Mouse (Mus musculus): ENCODE data around the gene Trpv1. TPM values are rescaled to one million over a fixed set of nuclear protein-coding genes. Genes with fewer than 3 reads are reported as not detected.

The Trpv1 gene
- polyA plus RNA-seq, 1 experiment from 2014 or later: not detected

GRCm38 (mm10) chr11:73235990-73236701, 2.1 kb downstream of the Trpv1 start:
- no peak overlapping the region for H3K9ac ChIP-seq (ENCODE audit: low read length)
- H3K36me3 ChIP-seq (ENCODE audit: control insufficient read depth, insufficient read depth, low read length): no peaks in the 10 kb centered on the region
- H3K9me3 ChIP-seq (ENCODE audit: control insufficient read depth, low read length): no peaks in the 10 kb centered on the region
- H3K27me3 ChIP-seq (ENCODE audit: control insufficient read depth, insufficient read depth, low read length): no peaks in the 10 kb centered on the region; the same call in 1 of the 2 replicates
- H3K27ac ChIP-seq (replicated peaks in 1 of 2; ENCODE audit: control insufficient read depth in 1 of 2, insufficient read depth in 1 of 2, low read depth in 2 of 2, low read length in 2 of 2): peak overlapping the region; percentile 65 to 79
- ATAC-seq (ENCODE audit: insufficient number of reproducible peaks, insufficient read depth, low FRiP score, low read depth): peak; percentile 68
- H3K4me3 ChIP-seq (ENCODE audit: control insufficient read depth in 1 of 2, insufficient read depth in 1 of 2, low read depth in 1 of 2, low read length in 2 of 2): no peak overlapping the region
- peaks cover 4 to 5% of the 10 kb centered on the region in 2 experiments for H3K4me1 ChIP-seq (ENCODE audit: control insufficient read depth in 2 of 2, insufficient read depth in 2 of 2, low read length in 2 of 2)
- 29% methylated on average over 5 of the region's 5 CpGs for WGBS
- H3K4me2 ChIP-seq (ENCODE audit: low read length): no peak overlapping the region

GRCm38 (mm10) chr11:73236731-73237130, 2.6 kb downstream of the Trpv1 start:
- Histone ChIP-seq H3K27me3 (ENCODE audit: control insufficient read depth, insufficient read depth, low read length) (no peaks in the 10 kb centered on the region; the same call in 1 of the 2 replicates), H3K9me3 (ENCODE audit: control insufficient read depth, low read length) (no peaks in the 10 kb centered on the region), H3K9ac (ENCODE audit: low read length) (no peak overlapping the region), H3K36me3 (ENCODE audit: control insufficient read depth, insufficient read depth, low read length) (no peaks in the 10 kb centered on the region), H3K27ac (replicated peaks in 1 of 2; ENCODE audit: control insufficient read depth in 1 of 2, insufficient read depth in 1 of 2, low read depth in 2 of 2, low read length in 2 of 2) (peak overlapping the region in 1 of 2 experiments; percentile 28; a peak in 1 of 4 replicates), H3K4me2 (ENCODE audit: low read length) (no peak overlapping the region), H3K4me3 (ENCODE audit: control insufficient read depth in 1 of 2, insufficient read depth in 1 of 2, low read depth in 1 of 2, low read length in 2 of 2) (no peak overlapping the region), H3K4me1 (ENCODE audit: control insufficient read depth in 2 of 2, insufficient read depth in 2 of 2, low read length in 2 of 2) (peaks cover 4 to 5% of the 10 kb centered on the region in 2 experiments)
- 75% methylated on average over 3 of the region's 3 CpGs for WGBS
- no peak for ATAC-seq (ENCODE audit: insufficient number of reproducible peaks, insufficient read depth, low FRiP score, low read depth)

- no peak for ATAC-seq (ENCODE audit: insufficient number of reproducible peaks, insufficient read depth, low FRiP score, low read depth)
- Histone ChIP-seq H3K36me3 (ENCODE audit: control insufficient read depth, insufficient read depth, low read length) (no peaks in the 10 kb centered on the region), H3K4me1 (ENCODE audit: control insufficient read depth in 2 of 2, insufficient read depth in 2 of 2, low read length in 2 of 2) (no peaks in the 10 kb centered on the region), H3K4me3 (ENCODE audit: control insufficient read depth in 1 of 2, insufficient read depth in 1 of 2, low read depth in 1 of 2, low read length in 2 of 2) (no peak overlapping the region), H3K4me2 (ENCODE audit: low read length) (no peak overlapping the region), H3K9me3 (ENCODE audit: control insufficient read depth, low read length) (no peaks in the 10 kb centered on the region), H3K27ac (replicated peaks in 1 of 2; ENCODE audit: control insufficient read depth in 1 of 2, insufficient read depth in 1 of 2, low read depth in 2 of 2, low read length in 2 of 2) (no peak overlapping the region), H3K27me3 (ENCODE audit: control insufficient read depth, insufficient read depth, low read length) (no peaks in the 10 kb centered on the region; the same call in 1 of the 2 replicates), H3K9ac (ENCODE audit: low read length) (no peak overlapping the region)
- WGBS: 79% methylated on average over 6 of the region's 6 CpGs
Observed at GRCm38 (mm10) chr11:73242199-73242598, 8.1 kb downstream of the Trpv1 start.

GRCm38 (mm10) chr11:73242777-73243176, 8.7 kb downstream of the Trpv1 start:
- no peak overlapping the region for H3K4me3 ChIP-seq (ENCODE audit: control insufficient read depth in 1 of 2, insufficient read depth in 1 of 2, low read depth in 1 of 2, low read length in 2 of 2)
- WGBS: 92% methylated on average over 4 of the region's 4 CpGs
- H3K36me3 ChIP-seq (ENCODE audit: control insufficient read depth, insufficient read depth, low read length): no peaks in the 10 kb centered on the region
- no peaks in the 10 kb centered on the region for H3K4me1 ChIP-seq (ENCODE audit: control insufficient read depth in 2 of 2, insufficient read depth in 2 of 2, low read length in 2 of 2)
- H3K4me2 ChIP-seq (ENCODE audit: low read length): no peak overlapping the region
- H3K9ac ChIP-seq (ENCODE audit: low read length): no peak overlapping the region
- no peaks in the 10 kb centered on the region for H3K9me3 ChIP-seq (ENCODE audit: control insufficient read depth, low read length)
- no peak for ATAC-seq (ENCODE audit: insufficient number of reproducible peaks, insufficient read depth, low FRiP score, low read depth)
- H3K27me3 ChIP-seq (ENCODE audit: control insufficient read depth, insufficient read depth, low read length): no peaks in the 10 kb centered on the region; the same call in 1 of the 2 replicates
- H3K27ac ChIP-seq (replicated peaks in 1 of 2; ENCODE audit: control insufficient read depth in 1 of 2, insufficient read depth in 1 of 2, low read depth in 2 of 2, low read length in 2 of 2): no peak overlapping the region

- Histone ChIP-seq H3K9ac (ENCODE audit: low read length) (no peak overlapping the region), H3K36me3 (ENCODE audit: control insufficient read depth, insufficient read depth, low read length) (no peaks in the 10 kb centered on the region), H3K4me1 (ENCODE audit: control insufficient read depth in 2 of 2, insufficient read depth in 2 of 2, low read length in 2 of 2) (no peaks in the 10 kb centered on the region), H3K9me3 (ENCODE audit: control insufficient read depth, low read length) (no peaks in the 10 kb centered on the region), H3K27me3 (ENCODE audit: control insufficient read depth, insufficient read depth, low read length) (no peaks in the 10 kb centered on the region), H3K4me2 (ENCODE audit: low read length) (no peak overlapping the region), H3K27ac (replicated peaks in 1 of 2; ENCODE audit: control insufficient read depth in 1 of 2, insufficient read depth in 1 of 2, low read depth in 2 of 2, low read length in 2 of 2) (no peak overlapping the region), H3K4me3 (ENCODE audit: control insufficient read depth in 1 of 2, insufficient read depth in 1 of 2, low read depth in 1 of 2, low read length in 2 of 2) (no peak overlapping the region)
- WGBS: 63% methylated on average over 4 of the region's 4 CpGs
- ATAC-seq (ENCODE audit: insufficient number of reproducible peaks, insufficient read depth, low FRiP score, low read depth): no peak
Observed at GRCm38 (mm10) chr11:73257362-73257945, 23.4 kb downstream of the Trpv1 start.

- H3K36me3 ChIP-seq (ENCODE audit: control insufficient read depth, insufficient read depth, low read length): no peaks in the 10 kb centered on the region
- no peaks in the 10 kb centered on the region for H3K27me3 ChIP-seq (ENCODE audit: control insufficient read depth, insufficient read depth, low read length)
- no peak overlapping the region for H3K4me3 ChIP-seq (ENCODE audit: control insufficient read depth in 1 of 2, insufficient read depth in 1 of 2, low read depth in 1 of 2, low read length in 2 of 2)
- no peak overlapping the region for H3K27ac ChIP-seq (replicated peaks in 1 of 2; ENCODE audit: control insufficient read depth in 1 of 2, insufficient read depth in 1 of 2, low read depth in 2 of 2, low read length in 2 of 2)
- H3K4me2 ChIP-seq (ENCODE audit: low read length): no peak overlapping the region
- ATAC-seq (ENCODE audit: insufficient number of reproducible peaks, insufficient read depth, low FRiP score, low read depth): no peak
- H3K9ac ChIP-seq (ENCODE audit: low read length): no peak overlapping the region
- no peaks in the 10 kb centered on the region for H3K9me3 ChIP-seq (ENCODE audit: control insufficient read depth, low read length)
- no peaks in the 10 kb centered on the region for H3K4me1 ChIP-seq (ENCODE audit: control insufficient read depth in 2 of 2, insufficient read depth in 2 of 2, low read length in 2 of 2)
Observed at GRCm38 (mm10) chr11:73258664-73259063, 24.6 kb downstream of the Trpv1 start.

- H3K4me3 ChIP-seq (ENCODE audit: control insufficient read depth in 1 of 2, insufficient read depth in 1 of 2, low read depth in 1 of 2, low read length in 2 of 2): no peak overlapping the region
- H3K9ac ChIP-seq (ENCODE audit: low read length): no peak overlapping the region
- 63% methylated on average over 3 of the region's 3 CpGs for WGBS
- H3K4me1 ChIP-seq (ENCODE audit: control insufficient read depth in 2 of 2, insufficient read depth in 2 of 2, low read length in 2 of 2): no peaks in the 10 kb centered on the region
- no peaks in the 10 kb centered on the region for H3K27me3 ChIP-seq (ENCODE audit: control insufficient read depth, insufficient read depth, low read length)
- H3K36me3 ChIP-seq (ENCODE audit: control insufficient read depth, insufficient read depth, low read length): no peaks in the 10 kb centered on the region
- no peak overlapping the region for H3K4me2 ChIP-seq (ENCODE audit: low read length)
- H3K9me3 ChIP-seq (ENCODE audit: control insufficient read depth, low read length): no peaks in the 10 kb centered on the region
- H3K27ac ChIP-seq (replicated peaks in 1 of 2; ENCODE audit: control insufficient read depth in 1 of 2, insufficient read depth in 1 of 2, low read depth in 2 of 2, low read length in 2 of 2): no peak overlapping the region
- no peak for ATAC-seq (ENCODE audit: insufficient number of reproducible peaks, insufficient read depth, low FRiP score, low read depth)
Observed at GRCm38 (mm10) chr11:73260457-73260856, 26.4 kb downstream of the Trpv1 start.

Measured in heart, embryonic 14.5 days (tissue).